In the genomic region with DNA sequence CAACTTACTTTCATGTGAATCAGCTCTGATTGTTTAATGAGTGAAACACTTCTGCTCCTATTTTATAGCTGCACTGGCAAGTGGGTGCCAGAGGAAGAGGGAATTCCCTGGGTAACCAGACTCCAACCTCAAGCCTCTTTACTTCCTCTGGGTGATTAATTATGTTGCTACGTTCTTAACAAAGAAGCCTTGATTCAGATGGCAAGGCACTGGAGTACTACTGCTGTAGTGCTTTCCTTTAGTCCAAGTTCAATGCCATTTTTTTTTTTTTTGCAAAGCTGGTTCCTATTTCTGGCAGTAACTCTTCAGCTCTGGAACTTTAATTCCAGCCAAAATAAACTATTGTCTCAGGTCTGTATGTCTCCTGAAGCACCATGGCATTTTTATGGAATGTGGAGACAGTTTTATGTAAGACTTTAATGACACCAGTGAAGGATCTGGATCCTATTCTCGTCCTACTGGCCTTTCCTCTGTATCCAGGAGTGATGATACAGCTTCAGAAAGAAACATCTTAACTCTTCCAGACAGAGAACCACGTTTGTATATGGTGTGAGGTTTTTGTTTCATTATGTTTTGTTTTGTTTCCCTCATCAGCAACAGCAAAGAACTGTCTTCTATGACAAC, we compare ENCODE assay signal across 34 mouse cellular contexts. TPM values are rescaled to one million over a fixed set of nuclear protein-coding genes. Genes with fewer than 3 reads are reported as not detected.
DNase-seq lines count a peak whose midpoint lies in the region; ATAC-seq and TF ChIP-seq lines count a peak whose summit lies in the region.
"Had no signal": no experiment of that assay in that cellular context is flagged by ENCODE, and none has a peak within 500 bp of the region (broad histone marks: within the 10 kb centered on the region; RNA-seq: fewer than 3 reads in every experiment).

No protein-coding gene starts in this region.

- no peak overlapping the region for H3K9ac ChIP-seq in hindbrain, postnatal 0 days (replicated peaks; ENCODE audit: low read length)
- H3K9ac ChIP-seq in hindbrain, embryonic 11.5 days (ENCODE audit: low read depth, low read length): no peak overlapping the region
- H3K9ac ChIP-seq in limb, embryonic 13.5 days: no peak overlapping the region
- H3K9ac ChIP-seq: embryonic facial prominence, embryonic 13.5 days; forebrain, embryonic 13.5 days; heart, embryonic 15.5 days; hindbrain, embryonic 13.5 days; liver, embryonic 14.5 days; neural tube, embryonic 15.5 days had no signal

- H3K36me3 ChIP-seq in hindbrain, postnatal 0 days (ENCODE audit: insufficient read depth, low read length): no peaks in the 10 kb centered on the region
- no peaks in the 10 kb centered on the region for H3K36me3 ChIP-seq in hindbrain, embryonic 11.5 days (ENCODE audit: control insufficient read depth, insufficient read depth, low read length)
- H3K36me3 ChIP-seq in limb, embryonic 13.5 days: peaks cover 3% of the 10 kb centered on the region; the same call in 1 of the 2 replicates
- no peaks in the 10 kb centered on the region for H3K36me3 ChIP-seq in limb, embryonic 10.5 days
- H3K36me3 ChIP-seq: embryonic facial prominence, embryonic 13.5 days; heart, embryonic 10.5 days; heart, embryonic 15.5 days; hindbrain, embryonic 13.5 days; neural tube, embryonic 15.5 days had no signal

- H3K4me1 ChIP-seq in hindbrain, postnatal 0 days (ENCODE audit: insufficient read depth, low read length): no peaks in the 10 kb centered on the region
- H3K4me1 ChIP-seq in hindbrain, embryonic 11.5 days (replicated peaks; ENCODE audit: control insufficient read depth, insufficient read depth, low read length): no peaks in the 10 kb centered on the region
- peaks cover 11% of the 10 kb centered on the region for H3K4me1 ChIP-seq in limb, embryonic 13.5 days
- peaks cover 10% of the 10 kb centered on the region for H3K4me1 ChIP-seq in limb, embryonic 10.5 days
- H3K4me1 ChIP-seq: embryonic facial prominence, embryonic 13.5 days; forebrain, embryonic 13.5 days; heart, embryonic 10.5 days; heart, embryonic 15.5 days; hindbrain, embryonic 13.5 days; neural tube, embryonic 15.5 days had no signal

- peak; percentile 16 for DNase-seq in hindbrain, postnatal 0 days (ENCODE audit: low spot score)
- DNase-seq in hindbrain, embryonic 11.5 days (ENCODE audit: low spot score): no peak
- DNase-seq in limb, embryonic 10.5 days (ENCODE audit: low spot score): no peak
- peak; percentile 9 for DNase-seq in brain, embryonic 14.5 days (ENCODE audit: low read depth)
- DNase-seq in fibroblast of lung, adult 2 months (ENCODE audit: low read depth): peak; percentile 19
- DNase-seq in B cell, adult 2 months: no peak
- DNase-seq: adrenal gland, adult 8-10 months; cerebellum, adult 11 months; cerebellum, adult 9-11 months; gastrocnemius, postnatal 14 days; kidney, adult 8-10 months; kidney, postnatal 4 days; liver; lung, adult 2 months; lung, postnatal 14 days; retina, postnatal 1 day; right cerebral cortex, postnatal 14 days; thymus, postnatal 4 days had no signal

- H3K4me3 ChIP-seq in hindbrain, postnatal 0 days (ENCODE audit: low read length): no peak overlapping the region
- H3K4me3 ChIP-seq in hindbrain, embryonic 11.5 days (ENCODE audit: low read depth, low read length): no peak overlapping the region
- H3K4me3 ChIP-seq in limb, embryonic 13.5 days: no peak overlapping the region
- no peak overlapping the region for H3K4me3 ChIP-seq in limb, embryonic 10.5 days
- H3K4me3 ChIP-seq: embryonic facial prominence, embryonic 13.5 days; forebrain, embryonic 13.5 days; heart, embryonic 10.5 days; heart, embryonic 15.5 days; hindbrain, embryonic 13.5 days; neural tube, embryonic 15.5 days had no signal

- H3K27ac ChIP-seq in hindbrain, postnatal 0 days: no peak overlapping the region
- H3K27ac ChIP-seq in hindbrain, embryonic 11.5 days (ENCODE audit: low read depth, low read length): no peak overlapping the region
- H3K27ac ChIP-seq in limb, embryonic 13.5 days: peak overlapping the region; percentile 23; the same call in 1 of the 2 replicates
- no peak overlapping the region for H3K27ac ChIP-seq in limb, embryonic 10.5 days
- H3K27ac ChIP-seq: embryonic facial prominence, embryonic 13.5 days; forebrain, embryonic 13.5 days; heart, embryonic 10.5 days; heart, embryonic 15.5 days; hindbrain, embryonic 13.5 days; liver, embryonic 14.5 days; neural tube, embryonic 15.5 days had no signal

- no peak for TF ChIP-seq POLR2A in brain, embryonic 14.5 days (IDR thresholded peaks at IDR 0.05; ENCODE audit: borderline replicate concordance, extremely low read depth, insufficient read depth, insufficient read length, poor library complexity, severe bottlenecking)

- no peaks in the 10 kb centered on the region for H3K27me3 ChIP-seq in hindbrain, postnatal 0 days (ENCODE audit: insufficient read depth, low read length)
- no peaks in the 10 kb centered on the region for H3K27me3 ChIP-seq in hindbrain, embryonic 11.5 days (ENCODE audit: control insufficient read depth, insufficient read depth, low read length)
- no peaks in the 10 kb centered on the region for H3K27me3 ChIP-seq in limb, embryonic 13.5 days
- no peaks in the 10 kb centered on the region for H3K27me3 ChIP-seq in limb, embryonic 10.5 days (ENCODE audit: low read depth, poor library complexity, severe bottlenecking)
- H3K27me3 ChIP-seq: CH12.LX; embryonic facial prominence, embryonic 13.5 days; forebrain, embryonic 13.5 days; heart, embryonic 15.5 days; hindbrain, embryonic 13.5 days; neural tube, embryonic 15.5 days had no signal

- no peak overlapping the region for H3K4me2 ChIP-seq in hindbrain, postnatal 0 days (ENCODE audit: low read depth, low read length)
- H3K4me2 ChIP-seq in hindbrain, embryonic 11.5 days (replicated peaks; ENCODE audit: low read depth, low read length): no peak overlapping the region
- no peak overlapping the region for H3K4me2 ChIP-seq in limb, embryonic 13.5 days (replicated peaks)
- H3K4me2 ChIP-seq: embryonic facial prominence, embryonic 13.5 days; forebrain, embryonic 13.5 days; heart, embryonic 15.5 days; hindbrain, embryonic 13.5 days; midbrain, embryonic 11.5 days; neural tube, embryonic 15.5 days had no signal

- no peaks in the 10 kb centered on the region for H3K9me3 ChIP-seq in hindbrain, postnatal 0 days (ENCODE audit: low read length)
- no peaks in the 10 kb centered on the region for H3K9me3 ChIP-seq in hindbrain, embryonic 11.5 days (ENCODE audit: control insufficient read depth, low read length)
- no peaks in the 10 kb centered on the region for H3K9me3 ChIP-seq in limb, embryonic 13.5 days
- H3K9me3 ChIP-seq in limb, embryonic 10.5 days (replicated peaks): no peaks in the 10 kb centered on the region
- H3K9me3 ChIP-seq: embryonic facial prominence, embryonic 13.5 days; forebrain, embryonic 13.5 days; heart, embryonic 10.5 days; heart, embryonic 15.5 days; hindbrain, embryonic 13.5 days; neural tube, embryonic 15.5 days had no signal

- TF ChIP-seq CTCF in hindbrain, postnatal 0 days (IDR thresholded peaks at IDR 0.05; ENCODE audit: low read depth): no peak
- TF ChIP-seq CTCF in brain, embryonic 14.5 days (IDR thresholded peaks at IDR 0.05; ENCODE audit: borderline replicate concordance, extremely low read depth, insufficient read depth, insufficient read length): no peak

- 33% methylated on average over 3 of the region's 3 CpGs for WGBS in hindbrain, postnatal 0 days
- WGBS in hindbrain, embryonic 11.5 days: 47% methylated on average over 3 of the region's 3 CpGs
- 18% methylated on average over 3 of the region's 3 CpGs for WGBS in limb, embryonic 13.5 days
- 23% methylated on average over 3 of the region's 3 CpGs for WGBS in limb, embryonic 10.5 days

- ATAC-seq in hindbrain, postnatal 0 days: no peak
- no peak for ATAC-seq in hindbrain, embryonic 11.5 days (ENCODE audit: low FRiP score)
- ATAC-seq in limb, embryonic 13.5 days (ENCODE audit: low FRiP score, low read depth): no peak
- ATAC-seq: forebrain, embryonic 13.5 days; inflammation-experienced regulatory T-cells, adult 6 months had no signal

RNA-seq across cellular contexts. Expression of gene Meox2, which starts 33.9 kb away (rescaled TPM):
- 0.47 TPM in 1 of 2 replicates, not detected in the other for total RNA-seq in hindbrain, postnatal 0 days (2014; rRNA removed)
- 0.19 and 0.43 TPM in 2 replicates for polyA plus RNA-seq in hindbrain, postnatal 0 days (2015; fragmentation: Nextera tagmentation; extraction: Ambion mirVana)
- polyA plus RNA-seq in hindbrain, embryonic 11.5 days (2014; fragmentation: Nextera tagmentation; extraction: Ambion mirVana): 4.9 and 6.8 TPM in 2 replicates
- polyA plus RNA-seq in limb, embryonic 13.5 days (2015; fragmentation: Nextera tagmentation; extraction: Ambion mirVana): 76.9 and 81.7 TPM in 2 replicates
- polyA plus RNA-seq in limb, embryonic 10.5 days (2016; fragmentation: Nextera tagmentation; extraction: Ambion mirVana): 24.4 and 43.6 TPM in 2 replicates
- polyA plus RNA-seq in brain, embryonic 14.5 days (2012; rRNA removed): 0.96 and 2.1 TPM in 2 replicates
- total RNA-seq: CH12.LX; granulocyte monocyte progenitor cell, adult 5-6 weeks; layer of hippocampus, adult 8-10 months; layer of hippocampus, postnatal 25 days; megakaryocyte progenitor cell, adult 5-6 weeks had no signal
- polyA plus RNA-seq: inflammation-experienced regulatory T-cells, adult 6 months; testis, adult 2 months had no signal

Comparison
In these comparisons a context has a peak if more than half of its experiments do, and no peak if none do; other contexts are left out.
1. DNase-seq: peak in hindbrain, postnatal 0 days (single experiment), brain, embryonic 14.5 days (single experiment) and fibroblast of lung, adult 2 months (single experiment); none in hindbrain, embryonic 11.5 days (single experiment), limb, embryonic 10.5 days (single experiment) and B cell, adult 2 months (0 of 2).